Mouse (Mus musculus): ENCODE measurements at regions not wholly inside any gene's neighbourhood (a gene's known extent, or its start where the extent isn't known, plus 50 kb on each side); places are given as distances from the start of the nearest gene placed in this dataset.

- no peak for TF ChIP-seq CTCF (IDR thresholded peaks at IDR 0.05; ENCODE audit: low read depth)
- TF ChIP-seq EP300 (IDR thresholded peaks at IDR 0.05; ENCODE audit: low read depth), result no peak
Observed at GRCm38 (mm10) chr11:112325850-112326249, 456.2 kb upstream of the Sox9 start.
